Mouse (Mus musculus): ENCODE measurements around the gene Kcnn1.
"Not testable (repeated sequence)": the region's sequence is repeated elsewhere in the genome, so short reads cannot be mapped to it uniquely, and the experiment has no call there.

Gene Kcnn1

GRCm38 (mm10) chr8:70839408-70840351, 23.4 kb downstream of the Kcnn1 start, which contains the start of gene Arrdc2:
TSS of gene Arrdc2 (minus strand) at chr8:70839720.
- DNase-seq: peak; percentile 100

DNA sequence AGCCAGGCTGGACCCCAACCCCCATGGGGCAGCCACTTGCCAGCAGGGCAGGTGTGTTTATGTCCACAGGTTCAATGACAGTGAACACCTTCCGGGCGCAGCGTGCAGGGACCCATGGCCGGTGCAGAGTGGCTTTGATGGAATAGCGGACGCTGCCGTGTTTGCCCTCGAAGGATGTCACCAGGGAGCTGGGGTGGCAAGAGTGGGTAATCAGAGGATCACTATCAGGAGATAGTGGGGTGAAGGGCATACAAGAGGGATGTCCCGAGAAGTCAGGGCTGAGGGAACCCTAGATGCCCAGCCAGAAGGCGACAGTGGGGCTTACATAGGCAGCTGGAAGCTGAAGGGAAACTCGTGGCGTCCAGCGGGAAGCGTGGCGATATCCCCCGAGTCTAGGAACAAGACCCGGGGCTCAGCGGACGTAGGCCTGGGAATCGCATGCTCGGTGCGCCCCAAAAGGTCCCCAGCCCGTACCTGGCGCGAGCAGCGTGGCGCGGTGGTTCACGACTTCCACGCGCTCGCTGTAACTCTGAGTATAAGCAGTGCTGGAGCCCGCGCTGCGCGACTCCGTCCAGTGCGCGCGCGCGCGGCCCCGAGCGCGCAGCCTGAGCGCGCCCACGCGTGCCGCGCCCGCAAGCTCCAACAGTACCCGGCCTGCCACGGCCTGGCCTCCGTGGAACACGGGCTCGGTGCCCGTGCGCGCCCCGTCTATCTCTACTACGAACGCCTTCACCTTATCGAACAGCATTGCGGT, 24.2 kb downstream of the Kcnn1 start:
- DNase-seq: peak; percentile 97

DNA sequence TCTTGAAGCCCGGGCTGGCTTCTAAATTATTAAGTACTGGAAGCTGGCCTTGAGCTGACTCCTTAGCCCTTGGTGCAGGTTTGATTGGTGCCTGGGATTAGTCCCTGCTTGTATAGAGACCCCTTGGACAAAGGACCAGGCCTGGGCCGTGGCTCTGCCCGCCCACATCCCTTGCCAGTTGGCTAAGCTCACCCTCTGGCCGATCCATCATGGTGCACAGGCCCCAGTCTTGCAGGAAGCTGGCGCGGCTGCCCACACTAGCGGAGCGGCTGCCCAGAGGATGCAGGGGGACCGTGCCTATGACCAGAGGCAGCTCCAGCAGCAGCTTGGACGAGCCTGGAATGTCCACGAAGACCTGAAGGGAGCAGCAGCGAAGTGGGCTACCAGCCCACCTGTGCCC, 26.4 kb downstream of the Kcnn1 start:
- DNase-seq: no peak

DNA sequence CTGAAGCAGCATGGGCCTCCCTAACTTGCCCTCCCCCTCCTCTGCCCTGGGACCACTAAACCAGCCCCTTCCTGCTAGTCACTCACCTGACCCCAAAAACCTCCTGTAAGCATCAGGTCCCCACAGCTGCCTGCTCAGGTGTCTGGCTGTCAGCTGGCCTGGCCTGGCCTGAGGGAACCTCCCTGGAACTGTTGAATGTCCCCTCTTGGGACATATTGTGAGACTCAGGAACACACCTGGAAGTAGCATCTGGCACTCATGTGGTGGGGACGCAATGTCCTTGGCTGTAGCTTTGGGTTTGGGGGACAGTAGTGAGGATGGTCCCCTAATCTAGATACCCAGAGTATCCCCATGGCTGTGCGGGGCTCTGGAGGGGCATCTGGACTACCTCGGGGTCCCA, 29.0 kb downstream of the Kcnn1 start:
- no peak for DNase-seq

- peak; percentile 99 for DNase-seq
These were observed 29.5 kb downstream of the Kcnn1 start for GRCm38 (mm10) chr8:70833520-70833919.

- DNase-seq: peak; percentile 97
These were observed 30.0 kb downstream of the Kcnn1 start for GRCm38 (mm10) chr8:70833018-70833482.

GRCm38 (mm10) chr8:70832371-70832770, 30.7 kb downstream of the Kcnn1 start:
- DNase-seq: peak; percentile 96

GRCm38 (mm10) chr8:70831517-70831916, 31.5 kb downstream of the Kcnn1 start:
- DNase-seq: no peak

DNA sequence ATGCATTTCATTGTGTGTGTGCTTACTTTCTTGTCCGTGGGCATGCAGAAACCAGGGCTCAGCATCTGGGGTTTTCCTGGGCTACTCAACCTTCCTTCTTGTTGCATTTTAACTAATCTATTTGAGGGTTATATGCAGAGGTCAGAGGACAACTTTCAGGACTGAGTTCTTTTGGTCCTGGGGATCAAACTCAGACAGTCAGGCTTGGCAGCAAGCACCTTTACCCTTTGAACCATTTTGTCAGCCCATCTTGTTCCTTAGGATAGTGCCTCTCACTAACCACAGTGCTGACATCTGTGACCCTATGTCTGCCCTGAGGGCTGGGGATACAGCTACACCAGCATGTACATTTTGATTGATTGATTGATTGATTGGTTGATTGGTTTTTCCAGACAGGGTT, 35.3 kb downstream of the Kcnn1 start:
- no peak for DNase-seq

- DNase-seq: no peak
These were observed 36.0 kb downstream of the Kcnn1 start for GRCm38 (mm10) chr8:70827010-70827409.

- DNase-seq: no peak
These were observed 37.2 kb downstream of the Kcnn1 start for GRCm38 (mm10) chr8:70825816-70826215.

DNA sequence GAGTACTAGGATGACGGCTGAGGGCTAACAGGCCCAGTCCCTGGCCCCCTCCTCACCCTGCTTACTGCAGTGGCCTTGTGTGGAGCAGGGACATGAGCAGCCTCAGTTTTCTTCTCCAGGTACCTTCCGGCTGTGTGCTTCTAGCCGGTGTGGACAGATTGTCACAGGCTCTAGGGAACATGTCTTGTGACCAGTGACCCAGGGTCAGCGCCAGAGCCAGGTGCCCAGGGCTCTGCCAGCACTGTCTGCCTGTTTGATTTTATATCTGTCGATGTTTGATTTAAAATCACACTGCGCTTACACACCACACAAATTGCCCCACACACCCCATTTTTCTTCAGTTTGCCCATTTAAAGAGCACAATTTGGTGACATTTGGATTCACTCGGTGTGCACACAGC, 39.3 kb downstream of the Kcnn1 start:
- no peak for DNase-seq

DNA sequence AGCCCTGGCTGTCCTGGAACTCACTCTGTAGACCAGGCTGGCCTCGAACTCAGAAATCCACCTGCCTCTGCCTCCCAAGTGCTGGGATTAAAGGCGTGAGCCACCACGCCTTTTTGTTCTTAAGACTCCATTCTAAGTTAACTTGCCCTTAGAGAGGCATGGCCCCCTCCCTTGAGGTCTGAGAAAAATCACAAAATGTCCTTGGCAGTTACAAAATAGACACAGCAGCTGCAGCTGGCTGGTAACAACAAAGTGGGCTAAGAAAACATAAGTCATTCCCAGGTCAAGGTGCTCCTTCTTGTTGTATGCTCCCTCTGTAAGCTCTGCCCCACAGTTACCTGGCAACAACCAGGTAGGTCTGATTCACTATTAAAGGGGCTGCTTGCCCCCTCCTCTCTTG, 40.5 kb downstream of the Kcnn1 start:
- DNase-seq: not testable (repeated sequence)

DNA sequence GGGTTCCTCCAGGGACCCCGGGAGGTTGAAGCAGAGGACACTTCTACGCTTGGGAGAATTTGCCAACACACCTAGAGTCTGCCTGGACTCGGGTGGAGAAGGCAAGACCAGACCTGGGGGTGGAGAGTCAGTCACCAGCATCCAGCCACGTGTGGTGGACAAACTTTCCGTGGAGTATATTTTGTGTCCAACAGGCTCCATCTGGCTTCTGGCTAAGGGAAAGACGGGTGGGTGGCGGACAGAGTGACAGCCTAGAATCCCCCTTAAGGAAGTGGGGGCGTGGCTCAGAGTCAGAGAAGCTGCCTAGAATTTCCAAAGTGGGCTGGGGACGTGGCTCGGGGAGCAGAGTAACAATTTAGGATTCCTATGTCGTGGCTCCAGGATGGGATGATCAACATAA, 41.1 kb downstream of the Kcnn1 start:
- DNase-seq: no peak

DNA sequence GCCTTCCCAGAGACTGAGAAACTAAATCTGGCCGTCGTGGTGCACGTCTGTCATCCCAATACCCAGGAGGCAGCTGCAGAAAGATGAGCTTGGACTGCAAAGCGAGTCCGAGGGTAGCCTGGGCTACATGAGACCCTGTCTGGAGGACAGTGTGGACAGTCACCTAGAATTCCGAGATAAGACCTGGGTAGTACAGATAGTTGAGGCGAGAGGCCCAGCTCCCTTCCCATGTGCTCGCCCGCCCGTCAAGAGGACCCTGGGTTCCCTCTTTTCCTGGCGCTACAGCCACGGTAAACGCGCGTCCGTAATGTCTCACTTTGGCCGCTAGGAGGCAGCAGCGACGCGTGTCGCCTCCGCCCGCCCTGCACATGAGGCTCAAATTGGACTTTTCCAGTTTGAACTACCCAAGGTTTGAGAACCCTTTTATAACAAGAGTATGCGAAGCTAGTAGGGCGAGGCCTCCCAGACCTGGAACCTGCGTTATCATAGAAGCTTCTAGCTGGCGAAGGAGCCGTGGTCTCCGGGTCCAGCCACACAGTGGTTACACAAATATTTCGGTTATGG, 41.6 kb downstream of the Kcnn1 start:
- DNase-seq: peak; percentile 95

DNA sequence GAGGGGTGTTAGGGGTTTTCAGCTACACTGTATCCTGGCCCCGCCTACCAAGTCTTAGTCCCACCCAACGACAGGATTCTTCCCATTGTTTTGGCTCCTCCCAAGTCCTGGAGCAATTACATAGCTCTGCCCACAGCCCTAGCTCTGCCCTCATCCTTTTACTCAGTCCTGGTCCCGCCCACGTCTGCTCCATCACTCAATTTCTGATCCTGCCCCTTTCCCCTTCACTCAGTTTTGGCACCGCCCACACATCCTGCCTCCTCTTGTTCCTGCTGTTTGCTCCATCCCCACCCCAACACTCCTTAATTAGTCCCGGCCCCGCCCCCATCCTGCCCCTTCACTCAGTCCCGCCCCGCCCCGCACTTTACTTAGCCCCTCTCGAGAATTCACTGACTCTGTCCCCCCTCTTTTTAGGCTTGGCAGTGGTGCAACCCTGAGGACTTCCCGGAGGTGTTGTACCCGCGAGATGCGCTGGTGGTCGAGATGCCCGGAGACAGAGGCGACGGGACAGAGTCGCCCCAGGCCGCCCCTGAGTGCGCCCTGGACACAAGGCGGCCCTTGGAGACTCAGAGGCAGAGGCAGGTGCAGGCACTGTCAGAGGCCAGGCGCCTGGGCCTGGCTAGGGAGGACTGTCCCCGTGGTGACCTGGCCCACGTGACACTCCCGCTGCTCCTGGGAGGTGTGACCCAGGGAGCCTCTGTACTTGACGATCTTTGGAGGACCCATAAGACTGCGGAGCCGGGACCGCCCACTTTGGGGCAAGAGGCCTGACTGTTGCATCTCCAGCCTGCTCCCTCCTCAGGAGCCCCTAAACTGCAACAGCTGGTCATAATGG, 42.7 kb downstream of the Kcnn1 start:
- DNase-seq: peak; percentile 99

DNA sequence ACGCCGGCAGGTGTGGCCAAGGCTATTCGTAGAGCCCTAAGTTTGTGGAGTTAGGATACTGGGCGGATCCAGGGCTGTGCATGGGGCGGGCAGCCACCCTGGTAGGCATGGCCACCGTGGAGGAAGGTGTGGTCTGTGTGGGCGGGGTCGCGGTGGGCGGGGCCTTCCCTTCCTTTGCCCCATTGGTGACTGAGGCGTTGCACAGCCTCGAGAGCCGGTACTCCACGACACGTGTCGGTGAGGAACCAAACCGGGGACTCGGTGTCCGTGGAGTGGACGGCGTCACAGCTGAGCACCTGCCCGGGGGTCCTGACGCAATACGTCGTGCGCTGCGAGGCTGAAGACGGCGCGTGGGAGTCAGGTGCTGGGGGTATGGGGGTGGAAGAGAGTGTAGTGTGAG, 46.4 kb downstream of the Kcnn1 start:
- DNase-seq: peak; percentile 95

GRCm38 (mm10) chr8:70812885-70813284, 50.2 kb downstream of the Kcnn1 start:
- no peak for DNase-seq

- DNase-seq: no peak
These were observed 51.0 kb downstream of the Kcnn1 start for GRCm38 (mm10) chr8:70812055-70812454.

- DNase-seq: no peak
These were observed 51.9 kb downstream of the Kcnn1 start for GRCm38 (mm10) chr8:70810962-70811680.

DNA sequence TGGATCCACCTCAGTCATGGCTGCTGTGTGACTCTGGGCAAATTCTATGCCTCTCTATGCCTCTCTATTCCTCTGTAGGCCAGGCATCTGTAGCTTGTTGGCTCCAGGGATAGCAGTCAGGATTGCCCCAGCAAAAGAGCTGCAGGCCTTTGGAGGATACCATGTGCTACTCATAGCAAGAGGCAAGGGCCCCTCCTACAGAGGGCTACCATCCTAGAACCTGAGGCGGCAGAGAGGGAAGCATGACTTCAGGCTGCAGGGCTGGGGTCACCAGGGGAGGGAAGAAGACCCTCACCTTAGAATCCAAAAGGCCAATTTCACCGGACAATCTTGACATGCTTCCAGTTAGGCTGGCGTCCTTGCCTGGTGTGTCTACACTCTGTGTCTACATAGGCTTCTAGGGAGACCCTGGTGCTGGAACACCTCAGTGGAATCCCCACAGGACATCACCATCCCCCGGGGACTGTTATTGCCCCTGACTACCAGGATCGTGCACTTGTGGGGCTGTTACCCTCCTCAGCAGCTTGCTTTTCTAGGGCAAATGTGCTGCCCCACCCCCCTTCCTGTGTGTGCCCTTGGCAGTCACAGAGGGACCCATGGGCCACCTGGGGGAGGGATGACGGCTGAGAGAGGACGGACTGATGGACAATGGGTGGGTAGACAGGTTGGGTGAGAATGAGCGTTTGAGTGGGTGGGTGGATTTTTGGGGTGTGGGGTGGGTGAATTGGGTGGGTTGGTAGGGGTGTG, 53.9 kb downstream of the Kcnn1 start:
- DNase-seq: no peak
